Mouse (Mus musculus) midbrain, embryonic 16.5 days (tissue): ENCODE measurements at regions not wholly inside any gene's neighbourhood (a gene's known extent, or its start where the extent isn't known, plus 50 kb on each side); places are given as distances from the start of the nearest gene placed in this dataset.

Source experiments
- ATAC-seq: fragments of 200-750 bp; cut with Nextera tagmentation; 2 replicates; pipeline ENCODE4 v1.8.0; 2017; ENCODE audit warnings: moderate TSS enrichment
- H3K27ac ChIP-seq: fragments of 300-500 bp; sonication (generic); 2 replicates; pipeline ENCODE4 v1.5.1; 2014; ENCODE audit warnings: mild to moderate bottlenecking, low read length, mixed read lengths
- H3K27me3 ChIP-seq: fragments of 300-500 bp; sonication (generic); 2 replicates; pipeline ENCODE4 v1.6.1; 2014; ENCODE audit warnings: low read depth, low read length, mixed read lengths; ENCODE audit not compliant: control insufficient read depth, insufficient read depth
- H3K36me3 ChIP-seq: fragments of 300-500 bp; sonication (generic); 2 replicates; pipeline ENCODE4 v1.6.1; 2014; ENCODE audit warnings: mild to moderate bottlenecking, low read length, moderate library complexity, mixed read lengths; ENCODE audit not compliant: control insufficient read depth, insufficient read depth
- H3K4me1 ChIP-seq: fragments of 300-500 bp; sonication (generic); 2 replicates; pipeline ENCODE4 v1.6.1; 2014; ENCODE audit warnings: mild to moderate bottlenecking, low read length, mixed read lengths; ENCODE audit not compliant: control insufficient read depth, insufficient read depth
- H3K4me2 ChIP-seq: fragments of 300-500 bp; sonication (generic); 2 replicates; pipeline ENCODE4 v1.6.1; 2014; ENCODE audit warnings: mild to moderate bottlenecking, low read length, mixed read lengths
- H3K4me3 ChIP-seq: fragments of 300-500 bp; sonication (generic); 2 replicates; pipeline ENCODE4 v1.5.1; 2014; ENCODE audit warnings: low read depth, mild to moderate bottlenecking, low read length, moderate library complexity, mixed read lengths
- H3K9ac ChIP-seq: fragments of 300-500 bp; sonication (generic); 2 replicates; pipeline ENCODE4 v1.6.1; 2014; ENCODE audit warnings: low read depth, low read length, mixed read lengths
- H3K9me3 ChIP-seq: fragments of 300-500 bp; sonication (generic); replicated peaks from 2 replicates; pipeline ENCODE4 v1.6.1; 2014; ENCODE audit warnings: mild to moderate bottlenecking, low read length, mixed read lengths; ENCODE audit not compliant: control insufficient read depth, poor library complexity, severe bottlenecking
- WGBS: fragments of 180-500 bp; shearing (Covaris S2); extraction: QIAGEN DNeasy Blood & Tissue Kit; methylation state at CpG from one replicate; pipeline ENCODE4 v1.1.7; 2014; 5-methylcytosine and 5-hydroxymethylcytosine counted together

DNA sequence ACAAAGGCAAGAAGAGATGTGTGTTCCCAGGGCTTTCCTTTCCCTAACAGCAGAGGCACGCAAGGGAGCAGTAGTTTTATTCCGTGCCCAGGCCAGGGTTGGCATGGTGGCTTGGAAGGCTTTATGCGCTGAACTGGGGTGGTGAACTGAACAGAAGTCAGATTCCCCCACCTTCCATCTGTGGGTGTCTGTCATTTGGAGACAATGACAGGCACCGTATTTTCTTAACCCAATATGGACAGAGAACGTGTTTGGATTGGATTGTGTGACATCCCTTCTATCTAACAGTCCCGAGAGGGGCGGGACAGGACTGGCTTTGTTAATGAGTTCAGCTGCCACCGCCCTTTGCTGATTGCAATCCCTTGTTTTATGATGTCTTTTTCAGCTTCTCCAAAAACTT is 165.8 kb upstream of the Cep162 start:
- Histone ChIP-seq H3K36me3 (no peaks in the 10 kb centered on the region), H3K4me1 (no peaks in the 10 kb centered on the region), H3K27ac (no peak overlapping the region), H3K9me3 (no peaks in the 10 kb centered on the region), H3K9ac (no peak overlapping the region), H3K27me3 (peaks cover 3% of the 10 kb centered on the region; the same call in 1 of the 2 replicates), H3K4me3 (no peak overlapping the region), H3K4me2 (no peak overlapping the region)
- ATAC-seq, result no peak
- 51% methylated on average over 8 of the region's 8 CpGs for WGBS

DNA sequence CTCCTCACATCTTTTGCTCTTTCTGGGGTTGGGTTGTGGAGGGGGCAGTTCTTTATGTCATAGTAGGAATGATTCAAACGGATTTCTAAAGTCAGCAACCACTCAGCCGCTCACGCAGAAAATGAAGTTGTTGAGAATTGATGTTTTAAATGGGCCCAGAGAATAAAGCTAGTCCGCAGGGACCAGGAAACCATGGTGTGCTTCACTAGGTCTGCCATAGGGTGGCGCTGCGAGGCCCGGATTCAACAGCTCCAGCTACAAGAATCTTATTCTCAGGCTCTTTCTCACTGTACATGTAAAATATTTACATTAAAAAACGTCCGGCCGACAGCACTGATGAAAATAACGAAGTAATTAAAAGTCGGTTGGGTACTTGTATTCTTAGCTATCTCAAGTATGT is 164.0 kb upstream of the Cep162 start:
- Histone ChIP-seq H3K9ac (no peak overlapping the region), H3K9me3 (no peaks in the 10 kb centered on the region), H3K4me2 (no peak overlapping the region), H3K36me3 (no peaks in the 10 kb centered on the region), H3K27me3 (peaks cover 3% of the 10 kb centered on the region; the same call in 1 of the 2 replicates), H3K4me1 (no peaks in the 10 kb centered on the region), H3K4me3 (no peak overlapping the region), H3K27ac (no peak overlapping the region)
- ATAC-seq, result peak; percentile 78; the same call in 1 of the 2 replicates
- 19% methylated on average over 12 of the region's 12 CpGs for WGBS

DNA sequence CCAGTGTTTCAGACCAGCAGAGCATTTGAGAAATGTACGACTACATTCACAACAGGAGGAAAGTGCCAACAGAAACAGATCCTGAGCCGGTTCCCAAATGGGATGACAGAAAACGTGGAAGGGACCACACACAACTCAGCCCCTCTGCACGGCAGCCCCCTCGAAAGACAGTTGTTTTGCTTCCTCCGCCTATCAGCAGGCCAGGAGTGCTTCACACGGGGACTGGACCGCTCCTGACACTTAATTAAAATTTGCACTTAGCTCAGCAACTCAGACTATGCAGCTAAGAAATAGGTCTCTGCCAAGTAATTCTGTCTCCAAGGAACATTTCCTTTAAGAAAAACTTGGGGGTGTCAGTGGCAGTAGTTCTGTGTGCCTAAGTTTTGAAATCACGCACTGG is 157.6 kb upstream of the Cep162 start:
- H3K27ac ChIP-seq, result no peak overlapping the region
- 56% methylated on average over 9 of the region's 9 CpGs for WGBS
- H3K4me1 ChIP-seq, result no peaks in the 10 kb centered on the region
- no peak overlapping the region for H3K9ac ChIP-seq
- no peaks in the 10 kb centered on the region for H3K27me3 ChIP-seq
- no peak overlapping the region for H3K4me2 ChIP-seq
- no peak for ATAC-seq
- H3K4me3 ChIP-seq, result no peak overlapping the region
- no peaks in the 10 kb centered on the region for H3K36me3 ChIP-seq
- no peaks in the 10 kb centered on the region for H3K9me3 ChIP-seq

DNA sequence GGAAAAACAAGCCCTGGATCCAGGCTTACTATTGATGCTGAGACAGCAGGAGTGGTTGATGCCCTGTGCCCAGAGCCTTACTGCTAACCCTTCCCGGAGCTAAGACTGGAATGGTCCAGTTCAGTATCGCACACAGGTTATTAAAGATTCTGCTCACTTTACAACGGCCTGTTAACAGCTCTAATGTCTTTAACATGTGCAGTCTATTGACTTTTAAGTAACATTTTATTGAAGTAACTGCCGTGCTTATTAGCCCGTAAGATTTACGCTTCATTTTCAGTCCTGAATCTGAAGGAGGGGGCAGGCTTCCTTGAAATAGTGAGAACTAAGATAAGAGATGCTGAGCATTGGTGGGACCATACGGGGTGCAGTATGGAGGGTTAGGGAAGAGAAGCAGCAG is 155.7 kb upstream of the Cep162 start:
- H3K9me3 ChIP-seq, result no peaks in the 10 kb centered on the region
- no peak for ATAC-seq
- no peaks in the 10 kb centered on the region for H3K27me3 ChIP-seq
- no peak overlapping the region for H3K9ac ChIP-seq
- WGBS, result 84% methylated on average over 7 of the region's 7 CpGs
- no peaks in the 10 kb centered on the region for H3K36me3 ChIP-seq
- no peaks in the 10 kb centered on the region for H3K4me1 ChIP-seq
- H3K4me2 ChIP-seq, result no peak overlapping the region
- H3K4me3 ChIP-seq, result no peak overlapping the region
- no peak overlapping the region for H3K27ac ChIP-seq

DNA sequence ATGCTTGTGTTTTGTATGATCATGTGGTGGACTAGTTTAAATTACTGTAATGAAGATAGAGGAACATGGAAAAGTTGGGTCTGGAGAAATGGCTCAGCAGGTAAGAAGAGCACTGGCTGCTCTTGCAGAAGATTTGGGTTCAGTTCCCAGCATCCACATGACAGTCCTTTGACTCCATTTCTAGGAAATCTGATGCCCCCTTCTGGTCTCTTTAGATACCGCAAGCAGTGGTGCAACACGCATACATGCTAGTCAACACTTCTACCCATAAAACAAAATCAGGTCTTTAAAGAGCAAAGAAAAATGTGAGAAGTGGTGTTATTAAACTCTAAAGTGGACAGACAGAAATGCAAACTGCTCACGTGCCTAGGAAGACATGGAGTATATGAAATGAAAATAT is 154.4 kb upstream of the Cep162 start:
- Histone ChIP-seq H3K27ac (no peak overlapping the region), H3K9ac (no peak overlapping the region), H3K9me3 (no peaks in the 10 kb centered on the region), H3K4me1 (no peaks in the 10 kb centered on the region), H3K4me2 (no peak overlapping the region), H3K27me3 (no peaks in the 10 kb centered on the region), H3K4me3 (no peak overlapping the region), H3K36me3 (no peaks in the 10 kb centered on the region)
- WGBS, result 92% methylated on average over 3 of the region's 3 CpGs
- no peak for ATAC-seq

DNA sequence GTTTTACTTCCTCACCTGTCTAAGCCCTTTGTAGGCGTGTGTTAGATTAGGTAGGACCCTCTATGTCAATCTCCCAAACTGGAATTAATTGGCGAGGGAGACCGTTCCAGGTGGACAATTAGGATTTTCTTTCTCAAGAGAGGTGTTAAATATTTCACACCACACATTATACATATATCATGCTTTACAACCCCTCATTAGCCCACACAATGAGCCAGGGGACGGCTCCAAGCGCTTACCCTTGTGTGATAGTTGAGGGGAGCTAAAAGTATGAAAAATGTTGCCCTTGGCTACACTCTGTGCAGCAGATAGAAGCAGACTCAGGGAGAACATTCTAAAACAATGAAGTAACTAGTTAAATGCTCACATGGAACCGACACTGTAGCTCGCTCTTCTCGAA is 153.5 kb upstream of the Cep162 start:
- H3K4me1 ChIP-seq, result no peaks in the 10 kb centered on the region
- H3K9ac ChIP-seq, result no peak overlapping the region
- H3K4me2 ChIP-seq, result no peak overlapping the region
- WGBS, result 89% methylated on average over 8 of the region's 8 CpGs
- H3K27ac ChIP-seq, result no peak overlapping the region
- H3K27me3 ChIP-seq, result no peaks in the 10 kb centered on the region
- ATAC-seq, result no peak
- no peaks in the 10 kb centered on the region for H3K36me3 ChIP-seq
- no peaks in the 10 kb centered on the region for H3K9me3 ChIP-seq
- no peak overlapping the region for H3K4me3 ChIP-seq

DNA sequence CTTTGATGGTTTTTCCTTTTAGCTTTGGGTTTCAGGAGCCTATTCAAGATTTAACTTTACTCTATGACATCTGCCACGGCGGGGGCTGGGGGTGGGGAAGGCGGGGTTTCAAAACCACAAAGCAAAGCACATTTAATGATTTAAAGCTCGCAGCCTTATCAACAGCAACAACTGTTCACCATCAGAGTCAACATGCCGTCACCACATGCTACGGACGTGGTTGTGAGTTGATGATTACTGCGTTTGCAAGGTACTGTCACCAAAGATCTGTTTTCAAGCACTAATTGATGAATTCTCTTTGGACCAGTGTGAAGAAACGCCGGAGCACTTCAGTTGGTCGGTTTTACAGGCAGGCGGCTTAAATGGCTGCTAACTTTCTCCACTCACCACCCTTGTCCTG is 151.1 kb upstream of the Cep162 start:
- no peak for ATAC-seq
- Histone ChIP-seq H3K9ac (no peak overlapping the region), H3K4me1 (no peaks in the 10 kb centered on the region), H3K27me3 (no peaks in the 10 kb centered on the region), H3K9me3 (no peaks in the 10 kb centered on the region), H3K4me2 (no peak overlapping the region), H3K4me3 (no peak overlapping the region), H3K36me3 (no peaks in the 10 kb centered on the region), H3K27ac (no peak overlapping the region)
- WGBS, result 83% methylated on average over 12 of the region's 12 CpGs

DNA sequence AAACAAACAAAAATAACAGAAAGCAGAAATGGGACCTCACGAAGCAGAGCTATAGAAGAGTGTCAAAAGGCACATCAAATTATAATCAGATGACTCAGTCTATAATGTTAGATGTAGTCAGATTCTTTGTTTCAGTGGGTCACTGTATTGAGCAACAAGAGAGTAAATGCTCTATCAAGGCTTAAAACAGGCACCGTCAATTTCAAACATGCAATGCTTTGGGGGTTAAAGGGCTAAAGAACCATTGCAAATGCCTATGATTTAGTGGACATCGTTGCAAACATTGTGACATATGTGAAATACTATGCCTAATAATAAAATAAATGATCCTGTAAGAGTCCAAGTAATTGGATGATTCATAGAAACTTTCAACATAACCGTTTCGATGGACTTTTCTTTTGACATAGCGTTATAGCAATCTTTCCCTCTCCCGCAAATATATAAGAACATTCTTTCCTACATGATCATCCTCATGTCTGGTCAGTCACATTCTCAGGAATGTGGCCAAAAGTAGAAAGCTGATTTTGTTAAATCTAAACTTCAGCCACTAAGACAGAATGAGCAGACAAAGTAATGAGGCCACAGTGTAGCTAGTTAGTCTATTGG is 149.9 kb upstream of the Cep162 start:
- H3K27me3 ChIP-seq, result no peaks in the 10 kb centered on the region
- H3K4me1 ChIP-seq, result no peaks in the 10 kb centered on the region
- H3K9me3 ChIP-seq, result no peaks in the 10 kb centered on the region
- ATAC-seq, result no peak
- H3K9ac ChIP-seq, result no peak overlapping the region
- H3K27ac ChIP-seq, result no peak overlapping the region
- H3K4me3 ChIP-seq, result no peak overlapping the region
- H3K4me2 ChIP-seq, result no peak overlapping the region
- 94% methylated on average over 7 of the region's 7 CpGs for WGBS
- no peaks in the 10 kb centered on the region for H3K36me3 ChIP-seq

DNA sequence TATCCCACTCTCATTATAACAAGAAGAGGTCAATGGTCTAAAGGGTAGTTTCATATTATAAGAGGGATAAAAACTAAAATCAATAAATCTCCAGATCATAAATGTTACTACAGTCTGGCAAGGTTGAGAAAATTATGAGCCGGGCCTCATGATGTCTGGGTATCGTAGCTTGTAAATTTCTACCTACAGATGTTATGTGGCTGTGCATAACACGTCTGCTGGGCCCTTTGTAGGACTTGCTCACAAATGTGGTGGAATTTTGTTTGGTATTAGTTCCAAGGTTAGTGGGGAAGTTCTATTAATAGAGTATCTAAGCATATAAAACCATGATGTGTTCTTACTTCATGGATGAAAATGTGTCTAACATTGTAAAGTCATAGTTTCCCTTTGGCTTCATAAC is 146.7 kb upstream of the Cep162 start:
- 90% methylated on average over 3 of the region's 3 CpGs for WGBS
- no peak overlapping the region for H3K4me3 ChIP-seq
- H3K4me2 ChIP-seq, result no peak overlapping the region
- H3K9ac ChIP-seq, result no peak overlapping the region
- no peaks in the 10 kb centered on the region for H3K9me3 ChIP-seq
- H3K27ac ChIP-seq, result no peak overlapping the region
- no peaks in the 10 kb centered on the region for H3K4me1 ChIP-seq
- H3K27me3 ChIP-seq, result no peaks in the 10 kb centered on the region
- no peak for ATAC-seq
- no peaks in the 10 kb centered on the region for H3K36me3 ChIP-seq
